Mouse (Mus musculus): Measurements from ENCODE around the gene Mrpl11. TPM values are rescaled to one million over a fixed set of nuclear protein-coding genes. Genes with fewer than 3 reads are reported as not detected.
"Not testable (repeated sequence)": the region's sequence is repeated elsewhere in the genome, so short reads cannot be mapped to it uniquely, and the experiment has no call there.

The Mrpl11 gene
- 10 to 100 TPM; 51.5 to 52.3 TPM for total RNA-seq (2021)
- long read RNA-seq, experiment 1, transcript Mrpl11-201 (5 exons, 3,045 nt) = major isoform, 31 of 32 reads
- long read RNA-seq, experiment 1, partial matches to known transcripts = 0 of 32 reads
- long read RNA-seq, experiment 1, other reads (novel, unspliced or antisense) = 0 of 32 reads
- long read RNA-seq, experiment 2, transcript Mrpl11-201 (5 exons, 3,045 nt) = major isoform, 40 of 41 reads
- long read RNA-seq, experiment 2, partial matches to known transcripts = 0 of 41 reads
- long read RNA-seq, experiment 2, other reads (novel, unspliced or antisense) = 0 of 41 reads

- DNase-seq = peak; percentile 83
- intact Hi-C loops (cut with DNase I; ENCODE audit: low total_unique reads) = loop anchor here (5.0 kb wide), 1 partner anchor 40 kb away; no protein-coding TSS in a partner anchor
Observed at GRCm38 (mm10) chr19:4961928-4962601, at the start of gene Mrpl11. Gene Mrpl11 (plus strand): TSS chr19:4962147.

GRCm38 (mm10) chr19:4915924-4916603 is 45.9 kb upstream of the Mrpl11 start:
- no peak for DNase-seq
- intact Hi-C loops (cut with DNase I; ENCODE audit: low total_unique reads) = no loop called here

DNA sequence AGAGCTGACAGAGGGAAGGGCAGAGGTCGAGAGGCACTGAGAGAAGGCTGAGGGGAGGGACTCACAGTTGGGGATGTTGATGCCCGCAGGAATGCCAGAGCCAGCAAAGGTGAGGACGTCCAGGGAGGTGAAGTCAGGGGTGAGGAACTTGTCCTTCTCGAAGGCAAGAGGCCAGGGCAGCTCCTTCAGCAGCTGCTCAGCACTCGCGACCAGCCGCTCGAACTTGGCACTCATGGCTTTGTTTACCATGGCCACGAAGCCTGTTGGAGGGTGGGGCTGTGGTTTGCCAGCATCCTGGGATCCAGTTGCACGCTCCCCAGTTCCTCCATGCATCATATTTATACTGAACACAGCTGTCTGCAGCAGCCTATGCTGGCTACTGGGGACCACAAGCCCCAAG is 45.1 kb upstream of the Mrpl11 start:
- intact Hi-C loops (cut with DNase I; ENCODE audit: low total_unique reads) = no loop called here
- no peak for DNase-seq

GRCm38 (mm10) chr19:4919652-4920051 is 42.3 kb upstream of the Mrpl11 start:
- intact Hi-C loops (cut with DNase I; ENCODE audit: low total_unique reads) = no loop called here
- DNase-seq = no peak

- intact Hi-C loops (cut with DNase I; ENCODE audit: low total_unique reads) = no loop called here
- DNase-seq = no peak
Observed at GRCm38 (mm10) chr19:4925121-4925860, 36.7 kb upstream of the Mrpl11 start.

GRCm38 (mm10) chr19:4927904-4928531 is 33.9 kb upstream of the Mrpl11 start, which contains the start of gene Dpp3:
Gene Dpp3 (minus strand): TSS chr19:4928287.
- intact Hi-C loops (cut with DNase I; ENCODE audit: low total_unique reads) = no loop called here

GRCm38 (mm10) chr19:4928781-4929180 is 33.2 kb upstream of the Mrpl11 start:
- intact Hi-C loops (cut with DNase I; ENCODE audit: low total_unique reads) = no loop called here

More at GRCm38 (mm10) chr19:4927904-4928531, 33.9 kb upstream of the Mrpl11 start, which contains the start of gene Dpp3:
- peak; percentile 100 for DNase-seq

GRCm38 (mm10) chr19:4936896-4937295 is 25.1 kb upstream of the Mrpl11 start:
- DNase-seq = no peak
- intact Hi-C loops (cut with DNase I; ENCODE audit: low total_unique reads) = no loop called here

More at GRCm38 (mm10) chr19:4928781-4929180, 33.2 kb upstream of the Mrpl11 start:
- peak; percentile 60 for DNase-seq

DNA sequence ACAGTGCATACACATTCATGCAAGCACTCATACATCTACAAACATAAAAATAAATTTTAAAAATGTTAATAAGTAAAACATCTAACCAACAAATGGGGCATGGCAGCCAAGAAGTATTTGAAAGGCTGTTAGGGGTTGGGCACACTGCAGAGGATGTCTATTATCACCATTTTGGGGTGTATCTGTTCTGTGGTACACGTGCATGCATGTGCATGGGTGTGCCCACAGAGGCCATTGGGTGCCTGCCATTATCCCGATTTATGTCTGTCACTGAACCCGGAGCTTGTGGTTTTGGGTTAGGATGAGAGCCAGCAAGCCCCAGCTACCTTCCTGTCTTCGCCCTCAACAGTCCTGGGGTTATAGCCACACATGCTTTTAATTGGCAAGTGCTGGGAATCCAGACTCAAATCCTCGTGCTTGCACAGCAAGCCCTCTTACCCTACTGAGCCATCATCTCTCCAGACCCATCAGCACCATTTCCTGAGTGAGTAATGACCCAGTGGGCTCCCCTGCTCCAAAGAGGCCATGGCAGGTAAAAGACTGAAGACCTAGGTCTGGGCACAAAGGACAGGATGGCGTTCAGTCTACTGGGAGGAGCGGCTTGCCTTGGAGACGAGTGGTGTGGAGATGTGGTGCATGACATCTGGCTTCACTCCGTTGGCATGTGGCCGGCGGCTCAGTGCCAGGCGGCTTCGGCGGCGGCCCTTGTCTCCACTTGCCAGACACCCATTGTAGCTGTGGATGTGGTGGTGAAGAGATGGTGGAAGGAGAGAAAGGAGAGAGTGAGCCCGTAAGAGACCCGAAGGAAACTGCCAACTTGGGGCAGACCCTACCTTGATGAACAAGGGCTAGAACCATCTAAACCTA is 24.3 kb upstream of the Mrpl11 start:
- DNase-seq = peak; percentile 34

GRCm38 (mm10) chr19:4942551-4943252 is 19.2 kb upstream of the Mrpl11 start, which contains the start of gene Peli3:
Gene Peli3 (minus strand): TSS chr19:4943127.
- intact Hi-C loops (cut with DNase I; ENCODE audit: low total_unique reads) = no loop called here
- DNase-seq = peak; percentile 86

More for the DNA sequence above, 24.3 kb upstream of the Mrpl11 start:
- intact Hi-C loops (cut with DNase I; ENCODE audit: low total_unique reads) = no loop called here

DNA sequence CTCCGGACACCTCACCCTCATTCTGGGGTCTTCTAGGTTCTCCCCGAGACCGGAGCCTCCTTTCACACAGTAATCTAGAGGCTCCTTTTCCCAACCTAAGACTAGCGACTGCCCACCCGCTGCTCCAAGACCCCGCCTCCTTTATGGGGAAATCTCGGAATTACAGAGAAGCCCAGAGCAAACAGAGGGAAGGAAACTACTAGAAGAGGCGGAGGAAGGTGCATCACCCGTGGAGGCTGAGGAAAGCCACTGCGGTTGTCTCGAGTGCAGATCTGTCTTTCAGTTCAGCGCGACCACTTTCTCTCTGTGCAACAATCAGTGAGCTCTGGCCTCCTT is 18.7 kb upstream of the Mrpl11 start:
- no peak for DNase-seq
- intact Hi-C loops (cut with DNase I; ENCODE audit: low total_unique reads) = no loop called here

DNA sequence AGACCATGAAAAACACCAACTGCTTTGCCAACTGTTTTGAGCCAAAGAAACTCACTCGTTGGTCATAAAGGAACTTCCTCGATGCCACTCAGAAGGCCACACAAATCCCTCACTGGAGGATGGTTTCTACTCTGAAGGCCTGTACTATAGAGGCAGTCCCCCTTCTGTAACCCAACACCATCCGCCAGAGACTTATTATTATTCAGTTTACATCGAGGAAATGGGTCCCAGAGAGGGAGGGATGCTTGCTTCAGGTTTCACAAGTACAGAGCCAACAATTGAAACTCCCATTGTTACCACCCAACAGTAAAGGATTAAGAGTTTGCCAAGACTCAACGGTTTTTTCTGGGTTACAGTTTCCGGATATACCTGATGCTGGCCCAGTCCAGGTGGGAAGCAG is 16.4 kb upstream of the Mrpl11 start:
- intact Hi-C loops (cut with DNase I; ENCODE audit: low total_unique reads) = no loop called here
- no peak for DNase-seq

DNA sequence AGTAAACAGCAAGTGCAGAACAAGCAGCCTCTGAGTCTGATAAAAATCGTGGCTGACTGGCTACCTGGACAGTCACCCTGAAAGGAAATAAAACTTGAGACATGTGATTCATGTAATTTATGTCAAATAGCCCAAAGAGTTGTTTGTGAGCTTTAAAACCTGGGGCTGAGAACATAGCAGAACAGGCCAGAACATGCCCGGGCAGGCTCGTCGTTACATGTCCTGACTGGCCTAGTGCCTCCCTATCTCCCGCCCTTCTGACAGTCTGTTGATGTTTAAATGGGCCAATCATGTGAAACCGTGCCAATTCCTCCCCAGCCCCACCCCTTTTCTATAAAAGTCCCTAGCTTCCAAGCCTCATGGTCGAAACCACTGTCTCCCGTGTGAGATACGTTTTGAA is 13.3 kb upstream of the Mrpl11 start:
- DNase-seq; intact Hi-C loops (cut with DNase I; ENCODE audit: low total_unique reads): not testable (repeated sequence)

GRCm38 (mm10) chr19:4968236-4968635 is 6.3 kb downstream of the Mrpl11 start:
- no peak for DNase-seq
- intact Hi-C loops (cut with DNase I; ENCODE audit: low total_unique reads) = no loop called here

DNA sequence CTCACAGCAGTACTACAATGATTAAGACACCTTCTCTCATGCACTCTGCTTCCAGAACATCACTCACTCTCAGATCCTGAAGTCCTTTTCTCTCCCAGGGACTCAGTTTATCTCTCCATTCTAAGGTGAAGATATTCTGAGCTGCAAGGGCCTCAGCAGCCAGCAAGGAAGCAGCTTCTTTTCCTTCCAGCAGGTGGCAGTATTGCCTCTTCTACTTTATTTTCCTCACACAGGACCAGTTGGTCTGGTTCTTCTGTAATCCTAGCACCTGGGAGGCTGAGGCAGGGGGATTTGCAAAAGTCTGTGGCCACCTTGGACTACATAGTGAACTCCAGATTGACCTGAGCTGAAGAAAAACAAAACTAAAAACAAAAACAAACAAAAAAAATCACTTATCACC is 19.8 kb downstream of the Mrpl11 start:
- no peak for DNase-seq
- intact Hi-C loops (cut with DNase I; ENCODE audit: low total_unique reads) = loop anchor here (2.0 to 10.0 kb wide), 2 partner anchors 21 to 227 kb away; partner anchors contain the start of gene Rbm4b

DNA sequence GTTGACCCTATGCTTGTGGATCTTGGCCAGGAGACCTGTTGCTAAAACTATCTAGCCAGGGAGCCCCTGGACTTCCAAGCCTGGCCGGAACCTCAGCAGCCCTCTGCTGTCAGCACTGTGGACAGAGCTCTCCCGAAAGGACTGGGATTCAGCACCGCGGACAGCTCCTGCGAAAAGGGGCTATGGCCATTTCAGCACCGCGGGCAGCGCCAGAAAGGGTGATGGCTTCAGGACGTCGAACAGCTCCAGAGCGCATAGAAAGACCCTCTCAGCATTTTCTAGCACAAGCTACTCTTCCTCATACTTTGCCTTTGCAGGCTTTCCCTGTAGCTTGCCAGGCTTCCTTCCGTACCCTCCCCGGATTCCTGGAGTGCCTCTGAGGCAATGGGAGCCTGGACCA is 27.1 kb downstream of the Mrpl11 start:
- DNase-seq = peak; percentile 93
- intact Hi-C loops (cut with DNase I; ENCODE audit: low total_unique reads) = loop anchor here (10.0 kb wide), 1 partner anchor 234 kb away; the partner anchor contains the start of gene Rbm4b

GRCm38 (mm10) chr19:4989434-4990255 is 27.7 kb downstream of the Mrpl11 start:
- no peak for DNase-seq
- intact Hi-C loops (cut with DNase I; ENCODE audit: low total_unique reads) = loop anchor here (10.0 kb wide), 1 partner anchor 235 kb away; the partner anchor contains the start of gene Rbm4b

Measured in gastrocnemius, postnatal 14 days (tissue).